Mouse (Mus musculus) lung, adult 2 months (tissue): ENCODE results near the gene Banp. TPM values are rescaled to one million over a fixed set of nuclear protein-coding genes. Genes with fewer than 3 reads are reported as not detected.

Experiments
- DNase-seq: peaks from one replicate; pipeline ENCODE4 v3.0.0; 2022
- H3K4me1 ChIP-seq: fragments of 200-500 bp; 2 replicates; pipeline ENCODE4 v1.6.1; 2011; ENCODE audit warnings: low read length; ENCODE audit not compliant: control insufficient read depth, insufficient read depth
- H3K4me3 ChIP-seq: fragments of 200-500 bp; replicated peaks from 2 replicates; pipeline ENCODE3; 2011; ENCODE audit warnings: low read depth, mild to moderate bottlenecking, control low read depth, low read length; ENCODE audit errors: extremely low read depth
- CTCF ChIP-seq: fragments of 200-500 bp; IDR thresholded peaks from 2 replicates; pipeline ENCODE4 v1.5.1; 2011; ENCODE audit warnings: mild to moderate bottlenecking, low read length, control low read depth; ENCODE audit not compliant: insufficient read depth
- POLR2A ChIP-seq: fragments of 200-500 bp; IDR thresholded peaks from 2 replicates; pipeline ENCODE4 v1.6.1; 2011; ENCODE audit warnings: low read depth, mild to moderate bottlenecking, control low read depth, low read length, borderline replicate concordance; ENCODE audit errors: extremely low read depth
- WGBS: fragments of 180-500 bp; shearing (Covaris S2); methylation state at CpG from one replicate; pipeline ENCODE4 v1.1.7; 2018; 5-methylcytosine and 5-hydroxymethylcytosine counted together
- polyA plus RNA-seq: library from polyadenylated mRNA; depleted of rRNA; stranded (reverse); fragments of >200 nt; gene quantifications from 2 replicates; pipeline ENCODE4 v1.2.3, GENCODE M21; 2012

Gene Banp
- polyA plus RNA-seq, 1 experiment, result 57.8 TPM

DNA sequence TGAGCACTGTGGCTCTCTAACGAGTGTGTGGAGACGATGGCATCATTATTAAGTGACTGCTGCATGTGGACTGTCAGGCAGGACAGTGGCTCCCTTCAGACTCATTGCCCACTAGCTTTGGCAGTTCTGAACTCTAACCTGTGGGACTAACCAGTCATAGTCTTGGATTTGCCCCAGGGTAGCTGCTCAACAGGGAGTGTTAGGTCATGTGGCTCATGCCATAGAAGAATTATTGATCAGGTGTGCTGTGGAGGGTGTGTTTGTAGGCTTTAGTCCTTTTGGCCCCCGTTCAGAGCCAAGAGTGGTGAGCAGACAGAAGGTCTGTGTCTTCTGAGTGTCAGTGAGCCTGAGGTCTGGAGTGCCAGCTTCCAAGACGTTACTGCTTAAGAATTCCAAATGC, 43.4 kb downstream of the Banp start:
- Histone ChIP-seq H3K4me3 (no peak overlapping the region), H3K4me1 (no peaks in the 10 kb centered on the region; the same call in 1 of the 2 replicates)
- TF ChIP-seq POLR2A (no peak), CTCF (no peak)
- DNase-seq, result no peak
- WGBS, result 81% methylated on average over 4 of the region's 4 CpGs

DNA sequence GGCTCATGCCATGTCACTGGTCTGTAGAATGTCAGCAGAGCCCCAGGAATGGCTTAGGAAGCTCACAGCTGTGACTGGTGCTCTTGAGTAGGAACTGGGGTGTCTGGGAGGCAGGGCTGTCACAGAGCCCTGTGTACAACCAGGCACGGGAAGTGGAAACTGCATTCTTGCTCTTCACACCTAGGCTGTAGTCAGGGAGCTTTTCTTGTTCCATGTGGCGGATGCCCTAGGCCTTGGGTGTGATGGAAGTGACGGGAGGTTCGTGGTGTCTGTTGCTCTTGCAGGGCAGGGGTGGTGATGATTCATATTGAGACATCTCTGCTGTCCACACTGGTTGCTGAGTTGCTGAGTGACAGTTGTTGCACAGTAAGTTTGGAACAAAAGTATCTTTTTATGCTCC, 45.6 kb downstream of the Banp start:
- TF ChIP-seq CTCF, result no peak
- TF ChIP-seq POLR2A, result no peak

DNA sequence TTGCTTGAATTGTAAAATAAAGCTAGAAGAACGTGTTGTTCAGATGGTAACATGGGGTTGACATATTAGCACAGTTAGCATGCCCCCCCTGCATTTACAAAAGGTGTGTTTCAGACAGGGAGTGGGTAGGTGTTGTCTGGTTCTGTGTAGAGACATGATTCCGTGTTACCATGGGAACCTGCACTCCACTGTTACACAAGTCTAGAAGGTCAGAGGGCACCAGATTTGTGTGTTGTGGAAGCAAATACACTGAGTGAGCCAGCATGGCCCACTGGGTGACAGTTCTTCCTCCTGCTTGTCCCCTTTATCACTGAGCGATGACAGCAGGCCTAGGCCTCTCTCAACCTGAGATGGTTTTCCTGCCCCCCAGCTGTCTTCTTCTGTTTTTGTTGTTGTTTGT, 46.3 kb downstream of the Banp start:
- WGBS, result 77% methylated on average over 3 of the region's 3 CpGs
- no peak overlapping the region for H3K4me3 ChIP-seq
- DNase-seq, result no peak
- TF ChIP-seq CTCF (no peak), POLR2A (no peak)
- H3K4me1 ChIP-seq, result peaks cover 3% of the 10 kb centered on the region

More for the DNA sequence above, 45.6 kb downstream of the Banp start:
- no peak for DNase-seq
- Histone ChIP-seq H3K4me1 (peaks cover 3% of the 10 kb centered on the region), H3K4me3 (no peak overlapping the region)
- WGBS, result 73% methylated on average over 4 of the region's 4 CpGs

DNA sequence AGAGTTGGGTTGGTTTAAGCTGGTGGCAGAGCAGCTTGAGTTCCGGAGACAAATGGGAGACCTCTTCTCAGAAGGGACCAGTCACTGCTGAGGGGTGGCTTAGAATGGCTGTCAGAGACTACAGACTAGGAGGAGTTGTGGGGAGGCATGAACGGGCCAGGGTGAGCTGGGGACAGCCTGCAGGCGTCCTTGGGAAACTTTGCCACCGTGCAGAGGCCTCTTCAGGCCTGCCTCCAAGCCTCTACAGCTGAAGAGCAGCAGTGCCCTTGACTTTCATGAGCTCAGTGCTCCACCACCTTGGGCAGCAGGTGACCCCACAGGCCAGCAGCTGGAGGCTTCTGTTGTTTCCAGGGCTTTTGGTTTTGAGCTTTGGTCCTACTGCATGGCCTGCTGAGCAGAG, 49.1 kb downstream of the Banp start:
- no peak for DNase-seq
- Histone ChIP-seq H3K4me1 (peaks cover 9% of the 10 kb centered on the region), H3K4me3 (no peak overlapping the region)
- TF ChIP-seq POLR2A, result no peak
- no peak for TF ChIP-seq CTCF
- WGBS, result 73% methylated on average over 4 of the region's 4 CpGs

DNA sequence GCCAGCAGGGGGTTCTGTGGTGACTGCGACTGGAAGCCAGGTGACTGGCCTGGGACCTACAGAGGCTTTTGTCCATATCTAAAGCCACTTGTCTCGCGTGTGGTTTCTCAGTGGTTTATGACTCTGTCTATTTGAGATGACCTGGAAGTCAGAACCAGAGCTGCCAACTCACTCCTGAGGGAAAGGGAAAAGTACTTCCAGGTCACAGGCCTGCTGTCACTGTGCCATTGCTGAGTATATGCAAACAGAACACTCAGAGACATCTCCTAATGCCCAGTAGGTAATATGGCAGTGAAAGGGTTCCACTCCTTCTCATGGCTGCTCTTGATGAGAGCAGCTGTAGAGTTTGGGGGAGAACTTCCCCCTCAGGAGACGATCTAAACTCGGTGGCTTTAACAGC, 49.7 kb downstream of the Banp start:
- H3K4me3 ChIP-seq, result no peak overlapping the region
- peaks cover 9% of the 10 kb centered on the region for H3K4me1 ChIP-seq
- no peak for DNase-seq
- 72% methylated on average over 5 of the region's 5 CpGs for WGBS
- TF ChIP-seq CTCF (no peak), POLR2A (no peak)

DNA sequence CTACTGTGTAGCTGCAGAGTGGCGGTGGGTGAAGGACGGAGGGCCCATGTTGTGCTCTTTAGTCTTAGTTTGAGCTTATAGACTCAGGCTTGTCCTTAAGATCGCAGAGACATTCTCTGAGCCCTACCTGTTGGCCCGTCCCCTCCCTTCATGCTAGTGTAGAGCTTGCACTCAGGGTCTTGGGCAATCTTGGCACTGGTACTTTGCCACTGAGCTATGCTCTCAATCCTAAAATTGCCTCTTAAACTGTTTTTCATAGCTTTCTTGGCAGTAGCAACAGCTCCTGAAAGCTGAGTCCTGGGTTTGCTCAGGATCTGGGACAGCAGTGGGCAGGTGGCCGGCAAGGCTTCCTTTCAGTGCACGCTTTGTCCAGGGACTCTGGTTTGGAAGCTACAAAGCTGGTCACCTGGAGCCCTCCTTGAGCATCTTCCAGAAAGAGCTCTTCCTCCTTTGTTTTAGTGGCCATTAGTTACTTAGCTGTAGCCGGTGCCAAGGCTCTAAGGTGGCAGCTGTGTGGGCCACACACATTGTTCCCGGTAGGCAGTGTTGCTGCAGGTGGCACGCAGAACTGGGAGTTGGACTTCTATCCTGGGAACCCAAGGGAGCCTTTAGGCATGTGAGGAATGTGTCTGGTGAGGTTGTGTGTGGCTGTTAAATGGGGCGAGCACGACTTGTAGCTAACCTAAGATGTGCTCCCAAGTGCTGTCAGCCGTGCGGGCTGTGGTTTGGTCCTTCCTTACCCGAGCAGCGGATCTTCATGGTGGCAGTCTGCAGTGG, 52.0 kb downstream of the Banp start:
- Histone ChIP-seq H3K4me3 (no peak overlapping the region), H3K4me1 (peaks cover 9% of the 10 kb centered on the region)
- WGBS, result 73% methylated on average over 15 of the region's 15 CpGs
- TF ChIP-seq CTCF (no peak), POLR2A (no peak)
- DNase-seq, result peak; percentile 27

DNA sequence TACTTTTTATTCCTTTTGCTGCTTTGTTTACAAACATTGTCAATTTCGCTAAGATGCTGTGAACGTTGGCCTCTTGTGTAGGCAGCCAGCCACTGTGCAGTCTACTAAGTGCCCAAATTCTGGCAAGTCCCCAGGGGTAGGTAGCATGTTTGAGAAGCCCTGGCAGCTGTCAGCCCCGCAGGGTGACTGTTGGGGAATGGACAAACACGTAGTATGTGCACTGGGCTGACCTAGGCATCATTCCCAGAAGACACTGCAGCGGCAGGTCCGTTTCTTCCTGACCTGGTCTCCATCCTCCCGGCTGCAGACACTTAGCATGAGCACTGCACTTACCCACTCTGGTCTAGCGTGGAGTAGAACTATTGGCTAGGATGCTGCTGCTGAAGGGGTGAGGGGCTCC, 54.1 kb downstream of the Banp start:
- no peak for TF ChIP-seq POLR2A
- TF ChIP-seq CTCF, result no peak
- no peak for DNase-seq
- H3K4me1 ChIP-seq, result peaks cover 9% of the 10 kb centered on the region
- WGBS, result 62% methylated on average over 8 of the region's 8 CpGs
- no peak overlapping the region for H3K4me3 ChIP-seq

DNA sequence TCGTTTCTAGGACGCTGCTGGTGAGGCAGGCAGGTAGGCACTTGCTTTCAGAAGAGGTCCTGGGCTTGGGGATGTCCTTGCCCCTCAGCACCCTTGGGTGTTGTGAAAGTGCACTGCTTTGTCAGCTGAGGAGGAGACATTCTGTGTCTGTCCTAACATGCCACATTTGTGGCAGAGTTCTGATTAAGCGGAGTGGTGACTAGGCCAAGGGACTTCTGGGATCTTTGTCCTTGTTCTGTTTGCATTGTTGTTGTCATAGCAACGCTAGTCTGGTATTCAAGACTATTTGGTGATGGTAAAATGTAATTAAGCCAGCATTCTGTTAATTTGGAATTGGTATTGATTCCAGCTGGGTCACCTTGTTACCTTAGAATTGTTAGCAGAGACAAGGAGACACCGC, 54.6 kb downstream of the Banp start:
- WGBS, result 86% methylated on average over 5 of the region's 5 CpGs
- H3K4me3 ChIP-seq, result no peak overlapping the region
- no peak for TF ChIP-seq POLR2A
- H3K4me1 ChIP-seq, result peaks cover 9% of the 10 kb centered on the region
- DNase-seq, result no peak

DNA sequence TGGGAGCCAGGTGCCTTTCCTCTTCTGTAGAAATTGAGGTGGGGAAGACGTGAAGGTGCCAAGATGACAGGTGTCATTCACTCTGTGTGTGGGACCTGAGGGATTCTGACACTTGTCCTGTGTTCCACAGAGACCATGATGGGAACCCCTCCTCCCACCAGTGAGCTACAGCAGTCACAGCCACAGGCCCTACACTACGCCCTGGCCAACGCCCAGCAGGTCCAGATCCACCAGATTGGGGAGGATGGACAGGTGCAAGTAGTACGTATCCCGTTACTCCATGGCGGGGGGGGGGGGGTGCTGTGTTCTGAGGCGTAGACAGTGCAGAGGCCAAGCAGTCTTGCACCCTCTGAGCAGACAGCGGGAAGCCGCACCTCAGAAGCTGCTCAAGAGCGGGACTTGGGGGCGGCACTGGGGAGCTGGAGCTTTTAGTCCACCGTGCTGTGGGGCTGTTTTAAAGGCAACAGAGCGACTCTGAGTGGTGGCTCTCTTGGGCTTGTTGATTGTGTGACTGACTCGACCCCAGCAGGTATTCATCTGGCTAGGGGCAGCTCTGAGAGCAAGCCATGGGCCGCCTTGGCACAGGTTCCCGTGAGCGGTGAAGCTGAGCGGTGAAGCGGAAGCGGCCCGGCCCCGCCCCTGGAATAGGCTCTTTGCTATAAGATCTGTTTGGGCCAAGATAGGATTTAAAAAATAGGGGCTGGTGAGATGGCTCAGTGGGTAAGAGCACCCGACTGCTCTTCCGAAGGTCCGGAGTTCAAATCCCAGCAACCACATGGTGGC, 56.1 kb downstream of the Banp start:
- DNase-seq, result no peak
- peaks cover 6% of the 10 kb centered on the region for H3K4me1 ChIP-seq
- 89% methylated on average over 25 of the region's 25 CpGs for WGBS
- H3K4me3 ChIP-seq, result no peak overlapping the region
- TF ChIP-seq CTCF (no peak), POLR2A (no peak)
